Mouse (Mus musculus): ENCODE measurements around the gene Zcchc7.
A peak's percentile ranks its signal among the peaks of the same experiment; 100 is the strongest.

Zcchc7 gene

DNA sequence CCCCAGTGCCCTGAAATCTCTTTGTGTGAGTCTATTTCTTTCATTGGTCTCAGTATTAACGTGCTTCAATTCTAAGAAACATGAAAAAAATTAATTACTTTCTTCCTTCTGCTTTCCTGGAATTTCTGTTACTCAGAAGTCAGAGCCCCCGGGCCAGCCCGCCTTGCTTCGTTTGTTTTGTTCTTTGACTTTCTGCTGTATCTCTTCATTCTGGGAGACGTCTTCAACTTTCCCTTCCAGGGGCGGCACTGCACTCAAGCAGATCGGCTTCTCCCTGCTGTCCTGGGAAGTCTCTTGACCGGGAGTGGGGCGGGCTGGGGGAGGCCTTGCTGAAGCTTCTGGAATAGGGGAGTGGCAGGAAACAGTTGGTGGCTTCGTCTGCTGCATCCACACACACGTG, 207.5 kb downstream of the Zcchc7 start:
- no peak for DNase-seq (ENCODE audit: low read depth, low spot score)

DNA sequence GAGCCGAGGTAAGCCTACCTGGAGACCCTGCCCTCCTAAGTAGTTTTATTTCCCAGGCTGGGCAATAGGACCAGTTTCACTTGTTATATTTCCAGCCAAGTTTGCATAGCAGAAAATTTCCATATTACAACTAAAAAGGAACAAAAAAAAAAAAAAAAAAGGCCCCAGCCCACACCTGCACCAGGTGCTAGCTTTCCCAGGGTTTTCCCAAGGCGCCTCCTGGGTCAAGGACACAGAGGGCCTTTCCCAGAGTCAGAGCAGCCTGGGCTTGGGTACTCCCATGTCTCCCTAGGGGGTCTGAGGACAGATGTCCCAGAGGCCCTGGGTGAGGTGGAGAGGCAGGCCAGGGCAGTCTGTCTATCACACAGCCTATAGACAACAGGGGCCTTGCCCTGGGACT, 209.5 kb downstream of the Zcchc7 start:
- DNase-seq (ENCODE audit: low read depth, low spot score): no peak

- DNase-seq (ENCODE audit: low read depth, low spot score): no peak
Observed at GRCm38 (mm10) chr4:44965736-44966135, 210.1 kb downstream of the Zcchc7 start.

- DNase-seq (ENCODE audit: low read depth, low spot score): no peak
Observed at GRCm38 (mm10) chr4:44967402-44967801, 211.7 kb downstream of the Zcchc7 start.

DNA sequence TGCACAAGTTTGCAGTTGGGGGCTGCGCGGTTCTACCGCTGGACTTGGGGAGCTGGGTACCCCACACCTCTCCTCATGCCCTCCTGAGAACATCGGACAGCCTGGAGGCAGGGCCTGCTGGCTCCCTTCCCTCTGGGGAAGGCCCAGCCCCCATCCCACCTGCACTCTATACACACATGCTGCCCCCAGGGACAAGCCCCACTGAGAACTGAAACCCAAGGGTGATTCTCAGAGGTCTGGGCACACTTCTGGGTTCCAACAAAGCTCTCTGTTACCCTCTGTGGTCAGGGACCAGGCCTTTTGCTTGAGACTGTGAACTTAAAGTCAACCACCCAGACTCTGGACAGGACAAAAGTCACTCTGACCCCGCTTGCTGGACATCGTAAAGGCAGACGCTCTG, 214.4 kb downstream of the Zcchc7 start:
- DNase-seq (ENCODE audit: low read depth, low spot score): no peak

DNA sequence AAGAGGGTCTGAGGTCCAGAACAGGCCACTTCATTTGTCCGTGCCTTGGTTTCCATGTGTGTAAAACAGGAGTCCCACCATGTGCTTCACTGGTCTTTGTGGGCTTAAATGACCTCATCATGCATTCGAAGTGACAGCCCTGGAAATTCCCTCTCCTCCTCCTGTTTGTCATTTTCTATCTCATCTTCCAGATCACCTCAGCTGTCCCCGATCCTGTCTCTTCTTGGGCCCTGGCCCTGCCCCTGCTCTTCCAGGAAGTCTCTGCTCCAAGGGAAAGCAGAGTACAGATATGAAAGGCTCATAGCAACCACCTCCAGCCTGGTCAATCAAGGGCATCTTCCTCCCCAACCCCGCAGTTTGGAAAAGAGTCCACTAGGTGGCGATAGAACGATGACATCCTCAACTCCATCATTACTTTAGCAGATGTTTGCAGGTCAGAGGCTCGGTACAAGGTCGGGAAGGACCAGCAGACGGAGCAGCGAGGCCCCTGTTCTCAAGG, 215.0 kb downstream of the Zcchc7 start:
- DNase-seq (ENCODE audit: low read depth, low spot score): peak; percentile 62

DNA sequence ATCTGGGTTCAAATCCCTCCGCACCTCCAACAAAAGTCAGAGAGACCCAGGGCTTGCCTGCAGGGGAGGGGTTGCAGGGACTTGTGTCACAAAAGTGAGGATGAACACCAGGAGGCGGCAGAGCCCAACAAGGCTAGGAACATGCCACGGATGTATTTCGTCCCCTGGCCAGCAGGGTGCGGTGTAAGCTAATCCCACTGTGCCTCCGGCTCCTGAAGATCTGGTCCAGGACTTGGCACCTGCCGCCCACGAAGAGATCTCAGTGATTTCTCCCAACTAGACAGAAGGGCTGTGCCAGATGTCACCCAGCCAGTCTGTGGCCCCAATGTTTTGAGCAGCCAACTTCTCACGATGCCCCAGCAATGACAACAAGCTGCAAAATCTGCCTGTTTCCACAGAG, 217.8 kb downstream of the Zcchc7 start:
- DNase-seq (ENCODE audit: low read depth, low spot score): peak; percentile 97

GRCm38 (mm10) chr4:44973871-44974270, 218.2 kb downstream of the Zcchc7 start:
- DNase-seq (ENCODE audit: low read depth, low spot score): no peak

GRCm38 (mm10) chr4:44974331-44974730, 218.7 kb downstream of the Zcchc7 start:
- no peak for DNase-seq (ENCODE audit: low read depth, low spot score)

DNA sequence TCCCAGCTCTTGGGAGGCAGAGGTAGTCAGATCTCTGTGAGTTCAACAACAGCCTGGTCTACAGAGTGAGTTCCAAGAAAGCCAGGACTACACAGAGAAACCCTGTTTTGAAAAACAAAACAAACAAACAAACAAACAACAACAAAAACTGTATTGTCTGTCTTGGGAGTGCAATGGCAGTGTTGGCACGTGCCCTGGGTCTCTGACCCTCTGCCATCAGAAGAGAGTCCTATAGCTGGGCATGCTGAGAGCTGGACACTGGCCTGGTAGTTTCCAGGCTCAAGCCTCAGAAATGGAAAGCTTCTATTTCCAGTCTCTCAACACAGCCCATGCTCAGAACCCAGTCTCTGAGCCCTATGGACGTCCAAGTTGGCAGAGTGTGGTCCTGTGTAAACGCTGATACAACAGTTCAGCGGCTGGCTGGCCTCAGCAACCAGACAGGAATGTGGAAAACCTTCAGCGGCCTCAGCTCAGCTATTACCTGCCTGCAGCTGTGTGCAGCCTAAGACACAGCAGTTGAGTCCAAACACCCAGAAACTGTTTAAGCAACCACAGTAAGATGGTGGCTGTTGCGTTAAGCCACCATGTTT, 220.4 kb downstream of the Zcchc7 start:
- DNase-seq (ENCODE audit: low read depth, low spot score): no peak

DNA sequence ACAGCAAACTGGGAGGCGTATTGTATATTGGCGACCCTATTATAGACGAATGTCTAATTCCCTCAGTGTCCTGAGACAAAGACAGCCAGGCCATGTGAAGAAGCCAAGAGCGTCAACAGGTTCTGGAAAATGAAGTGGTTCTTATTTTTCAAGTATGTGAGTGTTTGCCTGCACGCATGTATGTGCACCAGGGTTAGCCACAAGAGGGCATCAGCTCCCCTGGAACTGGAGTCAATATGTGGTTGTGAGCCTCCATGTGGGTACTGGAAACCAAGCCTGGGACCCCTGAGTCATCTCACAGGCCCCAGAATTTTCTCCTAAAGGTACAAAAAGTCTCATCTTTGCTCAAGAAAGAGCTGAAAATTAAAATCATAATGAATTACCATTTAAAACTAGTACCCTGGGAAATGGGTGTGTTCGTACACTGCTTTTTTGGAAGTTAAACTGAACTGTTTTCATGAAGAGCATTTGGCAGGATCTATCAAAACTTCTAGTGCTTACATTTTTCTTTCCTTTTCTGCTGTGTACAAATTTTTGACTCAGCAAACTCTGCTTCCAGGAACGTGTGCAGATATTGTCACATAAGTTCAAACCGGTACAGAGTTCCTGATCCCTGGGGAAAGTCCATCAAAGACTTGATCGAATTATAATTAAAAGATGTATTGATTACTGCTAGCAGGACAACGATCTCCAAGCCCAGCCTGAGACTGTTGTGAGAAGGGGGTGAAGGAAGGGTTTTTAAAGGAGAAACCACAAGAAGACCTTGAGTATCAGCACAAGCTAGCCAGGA, 221.4 kb downstream of the Zcchc7 start:
- DNase-seq (ENCODE audit: low read depth, low spot score): no peak

GRCm38 (mm10) chr4:44978175-44978574, 222.5 kb downstream of the Zcchc7 start:
- DNase-seq (ENCODE audit: low read depth, low spot score): no peak

GRCm38 (mm10) chr4:44979794-44980338, 224.2 kb downstream of the Zcchc7 start:
- no peak for DNase-seq (ENCODE audit: low read depth, low spot score)

DNA sequence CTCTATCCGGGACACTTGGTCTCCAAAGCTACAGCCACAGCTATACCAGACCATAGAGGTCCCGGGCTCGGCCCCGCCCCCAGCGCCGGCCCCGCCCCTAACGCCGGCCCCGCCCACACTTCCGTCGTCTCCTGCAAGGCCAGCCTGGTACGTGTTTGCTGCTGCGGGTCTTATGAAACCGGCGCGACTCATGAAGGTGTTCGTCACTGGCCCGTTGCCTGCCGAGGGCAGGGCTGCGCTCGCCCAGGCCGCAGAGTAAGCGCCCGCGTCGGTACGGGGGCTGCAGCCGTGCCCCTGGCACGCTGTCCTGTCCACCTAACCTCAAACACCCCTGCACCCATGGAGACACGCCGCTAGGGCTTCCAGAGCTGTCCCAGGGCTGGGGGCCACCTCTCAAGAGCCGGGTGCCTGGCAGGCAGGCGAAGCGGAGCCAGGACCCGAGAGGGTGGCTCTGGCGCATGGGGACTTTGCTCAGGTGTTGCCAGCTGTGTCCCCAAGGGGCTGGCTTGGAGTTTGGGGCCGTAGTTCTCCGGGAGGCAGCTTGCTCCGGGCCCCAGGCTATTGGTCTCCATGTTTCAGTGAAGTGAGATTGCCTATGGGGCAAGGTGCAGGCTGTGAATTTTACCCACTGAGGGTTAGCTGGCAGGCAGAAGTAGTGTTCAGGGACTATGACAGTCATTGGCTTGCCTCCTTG, 225.8 kb downstream of the Zcchc7 start, which contains the start of gene Grhpr:
TSS of gene Grhpr (plus strand) at position 116 of the 694 bp plus-strand sequence.
- peak; percentile 88 for DNase-seq (ENCODE audit: low read depth, low spot score)

Data from brain, adult 2 months (tissue).